Mouse (Mus musculus) forebrain, embryonic 16.5 days (tissue): ENCODE measurements around the gene Atp6v0a1. TPM values are rescaled to one million over a fixed set of nuclear protein-coding genes. Genes with fewer than 3 reads are reported as not detected.

Source experiments
- ATAC-seq: fragments of 200-750 bp; cut with Nextera tagmentation; 2 replicates; pipeline ENCODE4 v1.8.0; 2017; ENCODE audit warnings: mild to moderate bottlenecking, moderate library complexity
- H3K27ac ChIP-seq: fragments of 300-500 bp; sonication (generic); 2 replicates; pipeline ENCODE4 v1.5.1; 2014; ENCODE audit warnings: low read length, control low read depth
- H3K27me3 ChIP-seq: fragments of 300-500 bp; sonication (generic); replicated peaks from 2 replicates; pipeline ENCODE4 v1.6.1; 2014; ENCODE audit warnings: low read length; ENCODE audit not compliant: control insufficient read depth, insufficient read depth
- H3K36me3 ChIP-seq: fragments of 300-500 bp; sonication (generic); 2 replicates; pipeline ENCODE4 v1.6.1; 2014; ENCODE audit not compliant: control insufficient read depth, insufficient read depth
- H3K4me1 ChIP-seq: fragments of 300-500 bp; sonication (generic); replicated peaks from 2 replicates; pipeline ENCODE4 v1.6.1; 2014; ENCODE audit warnings: low read length; ENCODE audit not compliant: control insufficient read depth, insufficient read depth
- H3K4me2 ChIP-seq: fragments of 300-500 bp; sonication (generic); 2 replicates; pipeline ENCODE4 v1.6.1; 2014; ENCODE audit warnings: mild to moderate bottlenecking, low read length, control low read depth
- H3K4me3 ChIP-seq: fragments of 300-500 bp; sonication (generic); replicated peaks from 2 replicates; pipeline ENCODE4 v1.5.1; 2014; ENCODE audit warnings: mild to moderate bottlenecking, low read length, control low read depth
- H3K9ac ChIP-seq: fragments of 300-500 bp; sonication (generic); replicated peaks from 2 replicates; pipeline ENCODE4 v1.6.1; 2014; ENCODE audit warnings: low read depth, low read length, control low read depth
- H3K9me3 ChIP-seq: fragments of 300-500 bp; sonication (generic); 2 replicates; pipeline ENCODE4 v1.6.1; 2016; ENCODE audit warnings: low read length; ENCODE audit not compliant: control insufficient read depth
- WGBS: fragments of 180-500 bp; shearing (Covaris S2); extraction: QIAGEN DNeasy Blood & Tissue Kit; methylation state at CpG from one replicate; pipeline ENCODE4 v1.1.7; 2014; 5-methylcytosine and 5-hydroxymethylcytosine counted together
- microRNA-seq: library from miRNA; unstranded; fragments of <30 nt; microRNA quantifications from one replicate; pipeline ENCODE4, GENCODE M21; 2017
- polyA plus RNA-seq: library from polyadenylated mRNA; unstranded; fragments of >200 nt; fragmentation: Nextera tagmentation; extraction: Ambion mirVana; gene quantifications from 2 replicates; pipeline ENCODE4 v1.2.1, GENCODE M21; 2015

The Atp6v0a1 gene
- polyA plus RNA-seq, 1 experiment from 2014 or later: 111 TPM

- peak within 1 kb of the TSS; percentile 82 for H3K4me2 ChIP-seq
- peak; percentile 98 for ATAC-seq
- no peaks in the 10 kb centered on the region for H3K27me3 ChIP-seq
- H3K36me3 ChIP-seq: peaks cover 54% of the 10 kb centered on the region
- WGBS: under 1% methylated on average over 42 of the region's 43 CpGs
- H3K9ac ChIP-seq: peak within 1 kb of the TSS; percentile 73
- no peaks in the 10 kb centered on the region for H3K9me3 ChIP-seq
- peak within 1 kb of the TSS; percentile 83 for H3K27ac ChIP-seq
- peak within 1 kb of the TSS; percentile 71 for H3K4me3 ChIP-seq
- peaks cover 11% of the 10 kb centered on the region for H3K4me1 ChIP-seq
Observed at GRCm38 (mm10) chr11:101095314-101096024, 86.2 kb downstream of the Atp6v0a1 start, which contains the start of gene Psmc3ip. Gene Psmc3ip, minus strand, starts transcription at chr11:101095436.

GRCm38 (mm10) chr11:101098231-101098630 is 89.0 kb downstream of the Atp6v0a1 start:
- Histone ChIP-seq H3K4me3 (no peak overlapping the region), H3K27ac (no peak overlapping the region), H3K9me3 (no peaks in the 10 kb centered on the region), H3K4me2 (no peak overlapping the region), H3K27me3 (no peaks in the 10 kb centered on the region), H3K36me3 (peaks cover 34% of the 10 kb centered on the region), H3K9ac (no peak overlapping the region), H3K4me1 (peaks cover 11% of the 10 kb centered on the region)
- ATAC-seq: no peak
- WGBS: 89% methylated on average over 8 of the region's 8 CpGs

- Histone ChIP-seq H3K9me3 (no peaks in the 10 kb centered on the region), H3K4me1 (no peaks in the 10 kb centered on the region), H3K27me3 (no peaks in the 10 kb centered on the region), H3K4me3 (no peak overlapping the region), H3K36me3 (peaks cover 30% of the 10 kb centered on the region), H3K4me2 (no peak overlapping the region), H3K27ac (no peak overlapping the region), H3K9ac (no peak overlapping the region)
- 92% methylated on average over 5 of the region's 5 CpGs for WGBS
- ATAC-seq: no peak
Observed at GRCm38 (mm10) chr11:101103011-101103410, 93.8 kb downstream of the Atp6v0a1 start.

- no peaks in the 10 kb centered on the region for H3K9me3 ChIP-seq
- no peak for ATAC-seq
- 59% methylated on average over 4 of the region's 4 CpGs for WGBS
Observed at GRCm38 (mm10) chr11:101109351-101109750, 100.1 kb downstream of the Atp6v0a1 start.

GRCm38 (mm10) chr11:101110708-101111107 is 101.5 kb downstream of the Atp6v0a1 start:
- Histone ChIP-seq H3K9ac (no peak overlapping the region), H3K27me3 (no peaks in the 10 kb centered on the region), H3K36me3 (no peaks in the 10 kb centered on the region), H3K4me1 (peaks cover 6% of the 10 kb centered on the region), H3K4me3 (no peak overlapping the region), H3K9me3 (no peaks in the 10 kb centered on the region), H3K27ac (no peak overlapping the region), H3K4me2 (no peak overlapping the region)
- no peak for ATAC-seq
- 76% methylated on average over 5 of the region's 5 CpGs for WGBS

More at GRCm38 (mm10) chr11:101109351-101109750, 100.1 kb downstream of the Atp6v0a1 start:
- no peak overlapping the region for H3K4me2 ChIP-seq
- no peak overlapping the region for H3K4me3 ChIP-seq
- no peaks in the 10 kb centered on the region for H3K36me3 ChIP-seq
- no peak overlapping the region for H3K9ac ChIP-seq
- H3K4me1 ChIP-seq: no peaks in the 10 kb centered on the region
- H3K27me3 ChIP-seq: no peaks in the 10 kb centered on the region
- no peak overlapping the region for H3K27ac ChIP-seq

- peaks cover 11% of the 10 kb centered on the region for H3K4me1 ChIP-seq
- no peaks in the 10 kb centered on the region for H3K36me3 ChIP-seq
- H3K9me3 ChIP-seq: no peaks in the 10 kb centered on the region
- H3K27me3 ChIP-seq: no peaks in the 10 kb centered on the region
- 91% methylated on average over 4 of the region's 4 CpGs for WGBS
- ATAC-seq: no peak
- H3K4me2 ChIP-seq: no peak overlapping the region
- H3K9ac ChIP-seq: no peak overlapping the region
- no peak overlapping the region for H3K27ac ChIP-seq
- no peak overlapping the region for H3K4me3 ChIP-seq
Observed at GRCm38 (mm10) chr11:101111178-101111577, 101.9 kb downstream of the Atp6v0a1 start.

- Histone ChIP-seq H3K9me3 (no peaks in the 10 kb centered on the region), H3K36me3 (peaks cover 2% of the 10 kb centered on the region; the same call in 1 of the 2 replicates), H3K4me2 (no peak overlapping the region), H3K9ac (no peak overlapping the region), H3K27ac (no peak overlapping the region), H3K4me3 (no peak overlapping the region), H3K4me1 (peaks cover 16% of the 10 kb centered on the region), H3K27me3 (no peaks in the 10 kb centered on the region)
- 87% methylated on average over 3 of the region's 3 CpGs for WGBS
- ATAC-seq: no peak
Observed at GRCm38 (mm10) chr11:101112186-101112585, 102.9 kb downstream of the Atp6v0a1 start.

Small RNAs within 50 kb of the gene (microRNA-seq; reads per million reads assigned to microRNA genes)
- gene Mir6928: 3.1 reads per million, percentile 12 among the genes with 10 or more reads in this experiment

Other genes with a start within 250 kb of the Atp6v0a1 start
- gene Kcnh4, start 249.5 kb upstream of the Atp6v0a1 start, polyA plus RNA-seq: 3.5 and 6.8 TPM in 2 replicates
- 0.92 TPM in 1 of 2 replicates, not detected in the other for gene Hcrt, start 246.5 kb upstream of the Atp6v0a1 start, polyA plus RNA-seq
- 2.5 and 5.0 TPM in 2 replicates for gene Ghdc, start 238.5 kb upstream of the Atp6v0a1 start, polyA plus RNA-seq
- gene Stat5b, start 158.7 kb upstream of the Atp6v0a1 start, polyA plus RNA-seq: 9.8 and 11.9 TPM in 2 replicates
- 1.0 and 1.2 TPM in 2 replicates for gene Stat5a, start 150.1 kb upstream of the Atp6v0a1 start, polyA plus RNA-seq
- 30.6 and 31.5 TPM in 2 replicates for gene Stat3, start 69.9 kb upstream of the Atp6v0a1 start, polyA plus RNA-seq
- gene Cavin1, start 38.6 kb upstream of the Atp6v0a1 start, polyA plus RNA-seq: 33.6 and 45.4 TPM in 2 replicates
- gene Naglu, start 60.6 kb downstream of the Atp6v0a1 start, polyA plus RNA-seq: 7.1 and 8.0 TPM in 2 replicates
- 0.25 and 0.30 TPM in 2 replicates for gene Hsd17b1, start 69.0 kb downstream of the Atp6v0a1 start, polyA plus RNA-seq
- 45.9 and 48.1 TPM in 2 replicates for gene Coasy, start 73.1 kb downstream of the Atp6v0a1 start, polyA plus RNA-seq
- 94.6 and 102 TPM in 2 replicates for gene Mlx, start 77.8 kb downstream of the Atp6v0a1 start, polyA plus RNA-seq
- 37.3 and 43.6 TPM in 2 replicates for gene Psmc3ip, start 86.0 kb downstream of the Atp6v0a1 start, polyA plus RNA-seq
- 24.5 and 25.2 TPM in 2 replicates for gene Retreg3, start 110.4 kb downstream of the Atp6v0a1 start, polyA plus RNA-seq
- gene Tubg1, start 110.5 kb downstream of the Atp6v0a1 start, polyA plus RNA-seq: 90.7 and 93.0 TPM in 2 replicates
- 36.2 and 43.0 TPM in 2 replicates for gene Tubg2, start 146.5 kb downstream of the Atp6v0a1 start, polyA plus RNA-seq
- 0.77 and 1.5 TPM in 2 replicates for gene Cntnap1, start 161.1 kb downstream of the Atp6v0a1 start, polyA plus RNA-seq
- gene Plekhh3, start 161.9 kb downstream of the Atp6v0a1 start, polyA plus RNA-seq: 4.8 and 5.8 TPM in 2 replicates
- 0.14 TPM in 1 of 2 replicates, not detected in the other for gene Ccr10, start 166.0 kb downstream of the Atp6v0a1 start, polyA plus RNA-seq
- 24.8 and 27.0 TPM in 2 replicates for gene Ezh1, start 217.0 kb downstream of the Atp6v0a1 start, polyA plus RNA-seq
- gene Ramp2, start 236.6 kb downstream of the Atp6v0a1 start, polyA plus RNA-seq: 67.4 and 72.0 TPM in 2 replicates
- 91.1 and 93.3 TPM in 2 replicates for gene Vps25, start 244.3 kb downstream of the Atp6v0a1 start, polyA plus RNA-seq